Mouse (Mus musculus) ES-E14 (cell line): Measurements from ENCODE around the gene Scube3.

Experiments
- CHD2 ChIP-seq: IDR thresholded peaks from 2 replicates; pipeline ENCODE4 v1.6.1; 2014; ENCODE audit warnings: mild to moderate bottlenecking, low read depth, low read length, inconsistent platforms
- HCFC1 ChIP-seq: IDR thresholded peaks from 2 replicates; pipeline ENCODE4 v1.6.1; 2012; ENCODE audit warnings: low read length, inconsistent platforms, borderline replicate concordance; ENCODE audit not compliant: insufficient read depth
- MAFK ChIP-seq: IDR thresholded peaks from 2 replicates; pipeline ENCODE4 v1.6.1; 2014; ENCODE audit warnings: mild to moderate bottlenecking, low read depth, low read length, inconsistent platforms; ENCODE audit not compliant: insufficient read depth
- ZC3H11A ChIP-seq: IDR thresholded peaks from 2 replicates; pipeline ENCODE4 v1.6.1; 2012; ENCODE audit warnings: low read depth, mild to moderate bottlenecking, inconsistent platforms, low read length, borderline replicate concordance
- ZNF384 ChIP-seq: IDR thresholded peaks from 2 replicates; pipeline ENCODE4 v1.6.1; 2012; ENCODE audit warnings: low read depth, low read length, inconsistent platforms

- no peak for TF ChIP-seq MAFK
- TF ChIP-seq ZNF384 = no peak
- TF ChIP-seq CHD2 = no peak
- no peak for TF ChIP-seq HCFC1
- no peak for TF ChIP-seq ZC3H11A
Measured at GRCm38 (mm10) chr17:28130391-28131125, 11.4 kb upstream of the Scube3 start.
